Mouse (Mus musculus) megakaryocyte progenitor cell, adult 5-6 weeks (primary cell): ENCODE results near the gene Dlst. TPM values are rescaled to one million over a fixed set of nuclear protein-coding genes. Genes with fewer than 3 reads are reported as not detected.

Experiments used
- ATAC-seq: replicated peaks from 2 replicates; pipeline ENCODE4 v1.8.0; 2016; ENCODE audit warnings: mild to moderate bottlenecking, moderate TSS enrichment, inconsistent platforms; ENCODE audit not compliant: poor library complexity
- total RNA-seq, 2 experiments: library from RNA; stranded (forward) in 1 of 2; stranded (reverse) in 1 of 2; fragments of 157-497, 149-512 nt in 1 of 2; fragments of 200-1000 nt in 1 of 2; gene quantifications; 2 replicates each; pipeline versions ENCODE4 v1.2.3 to v1.2.4; 2015 to 2017

Dlst gene
- total RNA-seq, 2 experiments from 2014 or later = 81.6 to 161 TPM

- no peak for ATAC-seq
Measured at GRCm38 (mm10) chr12:85146881-85147280, 36.2 kb downstream of the Dlst start.

DNA sequence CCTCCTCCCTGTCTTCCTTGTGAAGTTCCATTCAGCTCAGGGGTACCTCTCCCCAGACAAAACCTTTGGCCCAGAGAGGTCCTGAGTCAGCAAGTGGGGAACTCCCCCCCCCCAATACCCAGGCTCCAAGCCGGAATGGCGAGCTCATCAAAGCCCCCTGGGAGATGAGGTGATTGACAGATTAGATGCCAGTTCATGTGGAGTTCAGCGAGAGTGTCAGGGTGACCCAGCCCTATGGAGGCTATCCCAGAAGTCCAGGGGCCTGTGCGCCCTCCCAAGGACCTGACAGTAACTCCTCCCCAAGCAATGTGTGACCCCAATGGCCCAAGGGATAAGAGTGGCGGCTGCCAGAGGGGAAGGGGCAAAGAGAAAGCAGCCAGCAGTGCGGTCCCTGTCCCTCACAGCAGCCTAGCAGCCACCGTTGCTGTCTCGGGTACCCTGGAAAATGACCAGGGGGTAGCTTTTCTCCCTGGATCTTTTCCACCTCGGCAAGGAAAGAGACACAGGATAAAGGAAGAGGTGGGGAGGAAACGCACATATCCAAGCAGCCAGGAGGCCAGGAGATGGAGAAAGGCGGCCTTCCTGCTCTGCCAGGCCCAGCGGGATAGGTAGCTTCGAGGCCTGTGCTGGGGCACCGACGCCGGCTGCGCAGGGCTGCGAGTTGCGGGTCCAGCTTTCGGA lies 39.8 kb downstream of the Dlst start:
- ATAC-seq = no peak

DNA sequence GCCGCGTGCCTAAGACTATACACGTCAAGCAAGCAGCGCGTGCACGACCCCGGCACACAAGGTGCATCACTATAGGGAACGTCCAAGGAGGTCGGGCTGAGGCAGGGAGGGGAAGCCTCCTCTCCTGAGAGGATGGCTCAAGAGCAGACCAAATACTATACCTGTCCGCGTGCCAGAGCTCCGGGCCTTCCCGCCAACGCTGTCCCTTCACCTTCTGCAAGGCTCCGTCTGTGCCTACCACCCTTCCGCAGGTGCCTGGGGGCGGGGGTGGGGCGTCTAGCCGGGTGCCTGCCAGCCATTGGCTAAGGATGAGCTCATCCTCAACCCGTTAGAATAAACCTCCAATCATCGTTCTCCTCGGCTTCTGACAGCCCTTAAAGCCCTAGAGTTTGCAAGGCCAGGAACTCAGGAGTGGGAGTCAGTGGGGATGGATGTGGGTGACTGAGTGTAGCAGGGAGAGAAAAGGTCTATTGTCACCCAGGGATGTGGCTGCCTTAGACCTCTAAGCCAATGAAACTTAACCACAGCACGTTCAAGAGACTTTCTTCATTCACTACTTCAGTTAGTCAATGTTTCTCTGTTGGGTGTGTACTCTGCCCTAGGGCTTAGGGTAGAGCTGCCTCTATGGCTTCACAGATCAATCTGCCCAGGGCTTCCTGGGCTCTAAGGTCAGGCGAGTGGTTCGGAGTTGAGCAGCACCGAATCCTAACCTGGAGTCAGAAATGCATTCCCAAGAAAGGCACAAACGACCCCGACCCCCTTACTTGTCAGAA lies 40.6 kb downstream of the Dlst start, which contains the start of gene Rps6kl1:
Gene Rps6kl1 (minus strand): TSS at position 263 of the 773 bp plus-strand sequence.
- ATAC-seq = peak; percentile 87

DNA sequence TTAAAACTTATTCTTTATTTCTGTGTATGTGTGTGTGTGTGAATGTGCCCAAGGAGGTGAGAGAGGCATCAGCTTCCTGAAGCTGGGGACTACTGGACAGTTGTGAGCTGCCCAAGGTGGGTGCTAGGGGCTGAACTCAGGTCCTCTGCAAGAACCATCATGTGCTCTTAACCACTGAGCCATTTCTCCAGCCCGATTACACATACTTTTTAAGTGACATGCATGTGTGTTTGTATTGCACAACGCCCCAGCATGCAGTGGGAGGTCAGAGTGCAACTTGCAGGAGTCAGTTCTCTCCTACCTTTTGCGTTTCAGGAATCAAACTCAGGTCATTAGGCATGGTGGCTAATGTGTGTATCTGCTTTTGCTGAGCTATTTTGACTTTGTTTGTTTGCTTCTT lies 42.4 kb downstream of the Dlst start:
- ATAC-seq = peak; percentile 35; the same call in 1 of the 2 replicates

DNA sequence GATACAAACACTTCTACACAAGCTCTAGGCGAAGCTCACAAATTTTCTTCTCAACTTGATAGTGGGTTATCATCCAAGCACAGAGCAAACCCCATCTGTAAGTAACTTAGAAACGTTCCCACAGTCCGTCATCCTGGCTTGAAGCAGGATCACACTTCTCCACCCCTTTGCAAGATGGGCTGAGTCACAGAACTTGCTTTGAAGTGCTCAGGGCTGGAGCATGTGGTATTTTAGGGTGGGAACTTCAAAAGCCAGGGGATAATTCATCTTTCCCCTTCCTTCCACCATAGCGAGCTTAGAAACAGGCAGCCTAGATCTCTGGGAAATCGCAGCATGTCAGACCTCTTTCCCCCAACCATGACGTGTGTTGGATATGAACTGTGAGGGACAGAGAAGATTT lies 45.7 kb downstream of the Dlst start:
- no peak for ATAC-seq

DNA sequence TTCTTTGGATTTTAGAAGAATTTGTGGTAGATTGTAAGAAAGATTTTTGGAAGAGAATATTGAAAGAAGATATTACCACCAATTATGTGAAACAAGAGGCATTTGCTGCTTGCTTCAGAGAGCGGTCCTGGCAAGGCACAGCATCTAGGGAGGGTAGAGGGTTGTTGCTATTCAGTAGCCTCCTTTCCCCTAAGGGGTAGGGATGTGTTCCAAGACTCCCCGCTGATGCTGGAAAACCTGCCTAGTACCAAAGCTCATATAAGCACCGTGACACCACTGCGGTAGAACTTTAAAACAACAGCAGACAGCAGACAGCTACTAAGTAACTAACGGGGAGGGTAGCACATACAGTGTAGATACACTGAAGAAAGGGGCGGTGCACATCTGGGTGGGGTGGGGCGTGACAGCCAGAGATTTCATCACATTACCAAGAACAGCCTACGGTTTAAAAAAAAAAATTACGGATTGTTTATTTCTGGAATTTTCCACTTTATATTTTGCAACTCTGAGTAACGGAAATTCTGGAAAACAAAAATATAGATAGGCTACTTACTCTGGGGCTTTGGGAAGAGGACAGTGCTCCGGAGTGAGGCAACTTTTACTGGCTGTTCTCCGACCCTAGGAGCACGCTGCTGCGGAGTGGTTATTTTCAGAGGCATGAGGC lies 47.3 kb downstream of the Dlst start:
- ATAC-seq = no peak

DNA sequence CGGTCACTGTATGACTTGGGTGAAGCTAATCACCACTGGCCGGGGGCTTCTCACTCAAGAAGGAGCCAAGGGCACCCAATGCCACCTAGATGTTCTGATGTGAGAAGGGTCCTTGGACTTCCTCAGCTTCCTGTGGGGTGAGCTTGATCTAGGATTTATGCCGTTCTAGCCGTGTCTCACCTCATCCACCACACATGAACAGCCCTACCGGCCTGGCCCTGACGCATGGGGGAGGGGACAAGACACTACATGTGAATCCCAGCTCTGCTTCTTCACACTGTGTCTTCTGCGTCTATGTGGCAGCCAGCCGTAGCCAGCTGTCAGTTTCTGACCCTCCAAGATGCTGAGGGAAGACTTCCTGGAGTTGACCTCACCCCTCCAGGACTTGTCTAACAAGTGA lies 48.2 kb downstream of the Dlst start:
- no peak for ATAC-seq

DNA sequence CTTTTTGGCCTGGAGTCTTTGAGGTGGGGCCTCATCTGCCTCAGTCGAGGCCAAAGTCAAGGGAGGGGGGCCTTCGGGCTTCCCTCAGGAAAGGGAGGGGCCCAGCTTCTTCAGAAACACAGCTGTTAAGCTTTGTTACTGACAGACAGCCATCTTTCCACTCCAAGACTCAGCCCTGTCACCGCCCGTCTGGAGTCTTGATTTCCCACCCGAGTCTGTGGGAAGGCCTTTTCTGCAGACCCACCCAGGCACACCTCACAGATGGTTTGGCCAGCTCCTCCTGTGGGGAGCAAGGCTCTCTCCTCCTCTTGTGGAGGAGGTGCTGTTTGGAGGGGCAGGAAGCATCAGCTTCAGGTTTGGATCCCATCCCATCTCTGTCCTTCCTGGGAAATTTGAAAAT lies 49.0 kb downstream of the Dlst start:
- ATAC-seq = no peak

DNA sequence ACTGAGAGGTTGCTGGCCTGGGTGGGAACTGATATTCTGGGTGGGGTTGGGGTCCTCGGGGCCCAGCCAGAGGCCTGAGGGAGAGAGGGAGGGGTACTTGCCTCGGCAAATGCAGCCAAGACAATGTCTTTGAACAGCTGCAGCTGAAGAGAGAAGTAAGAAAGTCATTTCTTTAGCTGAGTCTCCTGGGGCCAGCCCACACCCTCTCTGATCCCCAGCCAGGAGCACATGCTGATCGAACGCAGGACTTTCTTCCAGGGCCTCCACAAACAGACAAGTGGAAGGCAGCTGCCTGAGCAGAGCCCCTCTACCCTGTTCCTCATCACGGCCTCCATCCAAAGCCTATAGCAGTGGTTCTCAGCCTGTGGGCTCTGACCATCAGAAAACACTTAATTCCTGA lies 54.4 kb downstream of the Dlst start:
- no peak for ATAC-seq

GRCm38 (mm10) chr12:85166631-85167030 lies 56.0 kb downstream of the Dlst start:
- ATAC-seq = no peak

DNA sequence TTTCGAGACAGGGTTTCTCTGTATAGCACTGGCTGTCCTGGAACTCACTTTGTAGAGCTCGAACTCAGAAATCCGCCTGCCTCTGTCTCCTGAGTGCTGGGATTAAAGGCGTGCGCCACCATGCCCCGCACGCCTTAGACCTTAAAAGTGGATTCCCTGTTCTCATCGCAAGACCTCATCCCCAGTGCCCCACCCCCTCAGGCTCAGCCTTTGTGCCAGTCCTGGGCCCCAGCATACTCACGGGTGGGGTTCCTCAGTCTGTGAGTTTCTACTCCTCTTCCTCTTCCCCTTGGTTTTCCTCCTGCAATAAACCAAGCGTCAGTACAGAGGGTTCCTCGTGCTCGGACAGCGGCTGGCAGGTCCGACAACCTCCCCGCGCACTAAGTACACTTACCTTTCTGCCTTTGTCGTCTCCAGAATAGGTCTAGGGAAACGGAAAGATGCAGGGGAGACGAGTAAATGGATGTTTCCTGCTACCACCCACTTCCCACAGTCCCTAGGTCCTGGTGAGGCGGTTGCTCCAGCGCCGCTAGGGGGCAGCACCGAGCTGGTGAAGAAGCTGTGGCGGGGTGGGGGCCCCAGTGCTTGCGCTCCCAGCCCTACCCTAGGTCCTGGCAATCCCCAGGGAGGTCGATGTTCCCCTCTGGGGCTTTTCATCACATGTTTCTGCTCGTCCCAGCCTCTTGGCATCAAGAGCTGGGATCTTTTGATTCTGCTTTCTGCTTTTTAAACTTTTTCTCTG lies 58.7 kb downstream of the Dlst start:
- ATAC-seq = peak; percentile 94

- no peak for ATAC-seq
Measured at GRCm38 (mm10) chr12:85169877-85170276, 59.2 kb downstream of the Dlst start.

GRCm38 (mm10) chr12:85170284-85170947 lies 59.8 kb downstream of the Dlst start:
- ATAC-seq = no peak

GRCm38 (mm10) chr12:85170948-85171307 lies 60.3 kb downstream of the Dlst start:
- ATAC-seq = no peak

- no peak for ATAC-seq
Measured at GRCm38 (mm10) chr12:85174016-85174415, 63.4 kb downstream of the Dlst start.

DNA sequence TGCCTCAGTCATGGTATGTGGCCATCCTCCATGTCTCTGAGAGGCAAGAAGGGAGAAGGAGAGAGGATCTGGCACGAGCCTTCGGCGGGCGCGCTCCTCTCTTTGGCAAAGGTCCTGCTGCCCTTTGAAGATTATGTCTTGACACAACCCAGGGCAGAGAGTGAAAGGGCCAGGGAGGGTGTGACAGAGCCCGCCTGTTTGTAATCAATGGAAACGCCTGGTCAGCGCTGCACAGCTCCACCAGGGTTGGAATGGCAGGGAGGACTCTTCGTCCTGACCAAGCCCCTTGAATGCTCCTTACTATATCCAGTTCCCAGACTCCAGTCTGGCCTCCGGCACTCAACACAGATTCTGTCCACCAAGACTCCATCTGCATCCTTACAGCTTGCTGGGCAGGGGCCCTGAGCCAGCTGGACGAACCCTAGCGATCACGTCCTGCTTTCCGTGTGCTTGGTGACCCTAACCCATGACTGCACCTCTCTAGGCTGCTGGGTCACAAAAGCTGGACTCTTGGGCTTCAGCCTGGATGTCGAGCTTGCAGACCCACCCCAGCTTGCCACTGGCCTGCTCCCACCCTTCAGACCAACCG lies 64.5 kb downstream of the Dlst start:
- no peak for ATAC-seq

- no peak for ATAC-seq
Measured at GRCm38 (mm10) chr12:85175926-85176845, 65.6 kb downstream of the Dlst start.

GRCm38 (mm10) chr12:85176846-85177523 lies 66.4 kb downstream of the Dlst start:
- peak; percentile 92 for ATAC-seq
